Mouse (Mus musculus) liver, embryonic 16.5 days (tissue): Measurements from ENCODE around the gene Mtfp1. TPM values are rescaled to one million over a fixed set of nuclear protein-coding genes. Genes with fewer than 3 reads are reported as not detected.
"Not testable (repeated sequence)": the region's sequence is repeated elsewhere in the genome, so short reads cannot be mapped to it uniquely, and the experiment has no call there.

Source experiments
- ATAC-seq: fragments of 200-750 bp; cut with Nextera tagmentation; 2 replicates; pipeline ENCODE4 v1.8.0; 2017; ENCODE audit warnings: low read depth, mild to moderate bottlenecking, moderate number of reproducible peaks, moderate library complexity
- H3K27ac ChIP-seq: fragments of 300-500 bp; sonication (generic); 2 replicates; pipeline ENCODE4 v1.5.1; 2014; ENCODE audit warnings: mild to moderate bottlenecking, low read length
- H3K27me3 ChIP-seq: fragments of 300-500 bp; sonication (generic); 2 replicates; pipeline ENCODE4 v1.6.1; 2014; ENCODE audit warnings: low read depth, low read length, mixed read lengths; ENCODE audit not compliant: control insufficient read depth, insufficient read depth
- H3K36me3 ChIP-seq: fragments of 300-500 bp; sonication (generic); 2 replicates; pipeline ENCODE4 v1.6.1; 2014; ENCODE audit warnings: mild to moderate bottlenecking; ENCODE audit not compliant: control insufficient read depth, insufficient read depth
- H3K4me1 ChIP-seq: fragments of 300-500 bp; sonication (generic); 2 replicates; pipeline ENCODE4 v1.6.1; 2014; ENCODE audit warnings: low read depth, low read length, mixed read lengths; ENCODE audit not compliant: control insufficient read depth
- H3K4me2 ChIP-seq: fragments of 300-500 bp; sonication (generic); 2 replicates; pipeline ENCODE4 v1.6.1; 2014; ENCODE audit warnings: low read depth, low read length, mixed read lengths
- H3K4me3 ChIP-seq: fragments of 300-500 bp; sonication (generic); 2 replicates; pipeline ENCODE4 v1.5.1; 2014; ENCODE audit warnings: low read depth, mild to moderate bottlenecking, low read length
- H3K9ac ChIP-seq: fragments of 300-500 bp; sonication (generic); 2 replicates; pipeline ENCODE4 v1.6.1; 2014; ENCODE audit warnings: low read depth, low read length
- H3K9me3 ChIP-seq: fragments of 300-500 bp; sonication (generic); replicated peaks from 2 replicates; pipeline ENCODE4 v1.6.1; 2016; ENCODE audit warnings: low read length; ENCODE audit not compliant: control insufficient read depth
- WGBS: fragments of 180-500 bp; shearing (Covaris S2); extraction: QIAGEN DNeasy Blood & Tissue Kit; methylation state at CpG from one replicate; pipeline ENCODE4 v1.1.7; 2014; ENCODE audit not compliant: insufficient replicate concordance; 5-methylcytosine and 5-hydroxymethylcytosine counted together
- polyA plus RNA-seq: library from polyadenylated mRNA; unstranded; fragments of >200 nt; fragmentation: Nextera tagmentation; extraction: Ambion mirVana; gene quantifications from 2 replicates; pipeline ENCODE4 v1.2.1, GENCODE M21; 2015

Mtfp1 gene
- polyA plus RNA-seq, 1 experiment from 2014 or later = 17.9 TPM

- not testable (repeated sequence) for H3K4me1 ChIP-seq, H3K27ac ChIP-seq, H3K27me3 ChIP-seq, H3K36me3 ChIP-seq, H3K4me2 ChIP-seq, H3K9ac ChIP-seq, H3K9me3 ChIP-seq, H3K4me3 ChIP-seq
- WGBS = 37% methylated on average over 4 of the region's 4 CpGs
- ATAC-seq = peak; percentile 72
These were observed 33.2 kb upstream of the Mtfp1 start for GRCm38 (mm10) chr11:4128461-4128860.

- no peak overlapping the region for H3K4me2 ChIP-seq
- no peak overlapping the region for H3K27ac ChIP-seq
- H3K27me3 ChIP-seq = no peaks in the 10 kb centered on the region
- no peak overlapping the region for H3K4me3 ChIP-seq
- H3K9me3 ChIP-seq = no peaks in the 10 kb centered on the region
- 80% methylated on average over 1 of the region's 1 CpGs for WGBS
- no peak for ATAC-seq
- H3K4me1 ChIP-seq = peaks cover 5% of the 10 kb centered on the region
- H3K9ac ChIP-seq = no peak overlapping the region
- no peaks in the 10 kb centered on the region for H3K36me3 ChIP-seq
These were observed 31.8 kb upstream of the Mtfp1 start for GRCm38 (mm10) chr11:4127059-4127458.

GRCm38 (mm10) chr11:4123922-4124321 is 28.7 kb upstream of the Mtfp1 start:
- Histone ChIP-seq H3K9ac (no peak overlapping the region), H3K4me2 (no peak overlapping the region), H3K4me1 (peaks cover 8% of the 10 kb centered on the region), H3K27ac (no peak overlapping the region), H3K36me3 (no peaks in the 10 kb centered on the region), H3K4me3 (no peak overlapping the region), H3K9me3 (no peaks in the 10 kb centered on the region), H3K27me3 (peaks cover 18% of the 10 kb centered on the region)
- 49% methylated on average over 5 of the region's 5 CpGs for WGBS
- no peak for ATAC-seq

- H3K4me3 ChIP-seq = no peak within 1 kb of the TSS
- 41% methylated on average over 10 of the region's 10 CpGs for WGBS
These were observed 27.7 kb upstream of the Mtfp1 start, which contains the start of gene Sec14l2 for GRCm38 (mm10) chr11:4122742-4123579. Sec14l2 (minus strand) TSS chr11:4123415.

GRCm38 (mm10) chr11:4122226-4122625 is 27.0 kb upstream of the Mtfp1 start:
- H3K4me3 ChIP-seq = no peak overlapping the region
- no peak overlapping the region for H3K27ac ChIP-seq
- H3K9me3 ChIP-seq = no peaks in the 10 kb centered on the region
- peaks cover 35% of the 10 kb centered on the region for H3K27me3 ChIP-seq
- H3K4me1 ChIP-seq = peaks cover 23% of the 10 kb centered on the region
- ATAC-seq = no peak
- H3K9ac ChIP-seq = no peak overlapping the region
- H3K36me3 ChIP-seq = no peaks in the 10 kb centered on the region
- no peak overlapping the region for H3K4me2 ChIP-seq
- WGBS = 43% methylated on average over 5 of the region's 5 CpGs

More at GRCm38 (mm10) chr11:4122742-4123579, 27.7 kb upstream of the Mtfp1 start, which contains the start of gene Sec14l2:
- H3K4me1 ChIP-seq = peaks cover 16% of the 10 kb centered on the region
- H3K27ac ChIP-seq = no peak within 1 kb of the TSS
- H3K4me2 ChIP-seq = no peak within 1 kb of the TSS
- ATAC-seq = no peak
- H3K9me3 ChIP-seq = no peaks in the 10 kb centered on the region
- no peaks in the 10 kb centered on the region for H3K36me3 ChIP-seq
- H3K9ac ChIP-seq = no peak within 1 kb of the TSS
- peaks cover 28% of the 10 kb centered on the region for H3K27me3 ChIP-seq

- H3K9ac ChIP-seq = no peak overlapping the region
- H3K4me3 ChIP-seq = no peak overlapping the region
- H3K27me3 ChIP-seq = peaks cover 35% of the 10 kb centered on the region
- H3K9me3 ChIP-seq = no peaks in the 10 kb centered on the region
- no peak for ATAC-seq
- H3K27ac ChIP-seq = no peak overlapping the region
- H3K4me1 ChIP-seq = peaks cover 29% of the 10 kb centered on the region
- no peak overlapping the region for H3K4me2 ChIP-seq
- WGBS = 64% methylated on average over 3 of the region's 3 CpGs
- no peaks in the 10 kb centered on the region for H3K36me3 ChIP-seq
These were observed 26.4 kb upstream of the Mtfp1 start for GRCm38 (mm10) chr11:4121691-4122090.

GRCm38 (mm10) chr11:4119635-4120034 is 24.4 kb upstream of the Mtfp1 start:
- no peak overlapping the region for H3K4me3 ChIP-seq
- peaks cover 35% of the 10 kb centered on the region for H3K27me3 ChIP-seq
- ATAC-seq = 0 out of 2 replicates have a peak, but pooled peaks have one; percentile 7
- H3K9ac ChIP-seq = no peak overlapping the region
- H3K4me1 ChIP-seq = peaks cover 36% of the 10 kb centered on the region
- no peak overlapping the region for H3K4me2 ChIP-seq
- H3K27ac ChIP-seq = no peak overlapping the region
- no peaks in the 10 kb centered on the region for H3K36me3 ChIP-seq
- WGBS = 16% methylated on average over 5 of the region's 5 CpGs
- H3K9me3 ChIP-seq = no peaks in the 10 kb centered on the region

- Histone ChIP-seq H3K36me3 (no peaks in the 10 kb centered on the region), H3K27ac (peak overlapping the region; percentile 62), H3K4me2 (peak overlapping the region; percentile 77), H3K9ac (peak overlapping the region; percentile 63), H3K4me1 (peaks cover 34% of the 10 kb centered on the region), H3K9me3 (no peaks in the 10 kb centered on the region), H3K4me3 (peak overlapping the region; percentile 68), H3K27me3 (peaks cover 35% of the 10 kb centered on the region)
- WGBS = 2% methylated on average over 41 of the region's 41 CpGs
- peak; percentile 62 for ATAC-seq
These were observed 23.1 kb upstream of the Mtfp1 start for GRCm38 (mm10) chr11:4118081-4118921.
